Mouse (Mus musculus): Measurements from ENCODE around the gene Gm10283. TPM values are rescaled to one million over a fixed set of nuclear protein-coding genes. Genes with fewer than 3 reads are reported as not detected.
"Not testable (repeated sequence)": the region's sequence is repeated elsewhere in the genome, so short reads cannot be mapped to it uniquely, and the experiment has no call there.

The Gm10283 gene
- polyA plus RNA-seq (2015; fragmentation: Nextera tagmentation; extraction: Ambion mirVana), result not detected in 2 replicates

DNA sequence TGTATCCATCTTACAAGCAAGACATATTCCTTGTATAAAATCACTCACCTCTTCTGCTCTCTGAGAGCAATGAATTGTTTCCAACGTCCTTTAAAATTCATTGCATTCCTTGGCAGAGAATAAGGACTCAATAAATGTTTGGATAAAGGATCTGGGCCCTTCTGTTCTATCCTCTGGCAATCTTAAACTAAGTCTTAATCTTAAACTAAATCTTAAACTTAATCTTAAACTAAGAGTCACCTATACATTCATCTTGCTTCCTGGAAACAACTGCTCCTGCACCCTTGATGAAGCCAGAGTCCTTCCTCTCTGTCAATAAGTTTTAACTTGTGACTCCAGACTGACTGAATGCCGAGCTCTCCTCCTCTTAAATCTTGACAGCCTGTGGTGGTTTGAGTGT lies at the start of gene Gm10283:
Gm10283 (minus strand) TSS at position 101 of the 400 bp plus-strand sequence.
- no peak for ATAC-seq (replicated peaks; ENCODE audit: insufficient number of reproducible peaks, insufficient read depth, low FRiP score, low read depth)

GRCm38 (mm10) chr8:60534945-60535344 lies 31.9 kb upstream of the Gm10283 start:
- Histone ChIP-seq H3K9ac (no peak overlapping the region), H3K4me2 (no peak overlapping the region)

More for the DNA sequence above, at the start of gene Gm10283:
- Histone ChIP-seq H3K27me3 (no peaks in the 10 kb centered on the region), H3K9ac (no peak within 1 kb of the TSS), H3K9me3 (replicated peaks) (no peaks in the 10 kb centered on the region), H3K36me3 (no peaks in the 10 kb centered on the region), H3K27ac (no peak within 1 kb of the TSS), H3K4me1 (replicated peaks) (0 out of 2 replicates have a peak, but pooled peaks cover 3% of the 10 kb centered on the region), H3K4me2 (no peak within 1 kb of the TSS), H3K4me3 (no peak within 1 kb of the TSS)
- 37% methylated on average over 2 of the region's 2 CpGs for WGBS

GRCm38 (mm10) chr8:60518286-60518685 lies 15.3 kb upstream of the Gm10283 start:
- H3K36me3 ChIP-seq, result no peaks in the 10 kb centered on the region

More at GRCm38 (mm10) chr8:60534945-60535344, 31.9 kb upstream of the Gm10283 start:
- H3K4me3 ChIP-seq, result no peak overlapping the region
- H3K27ac ChIP-seq, result no peak overlapping the region
- no peaks in the 10 kb centered on the region for H3K27me3 ChIP-seq
- no peaks in the 10 kb centered on the region for H3K36me3 ChIP-seq
- 59% methylated on average over 2 of the region's 2 CpGs for WGBS
- ATAC-seq (replicated peaks; ENCODE audit: insufficient number of reproducible peaks, insufficient read depth, low FRiP score, low read depth), result no peak
- H3K9me3 ChIP-seq (replicated peaks), result no peaks in the 10 kb centered on the region
- no peaks in the 10 kb centered on the region for H3K4me1 ChIP-seq (replicated peaks)

DNA sequence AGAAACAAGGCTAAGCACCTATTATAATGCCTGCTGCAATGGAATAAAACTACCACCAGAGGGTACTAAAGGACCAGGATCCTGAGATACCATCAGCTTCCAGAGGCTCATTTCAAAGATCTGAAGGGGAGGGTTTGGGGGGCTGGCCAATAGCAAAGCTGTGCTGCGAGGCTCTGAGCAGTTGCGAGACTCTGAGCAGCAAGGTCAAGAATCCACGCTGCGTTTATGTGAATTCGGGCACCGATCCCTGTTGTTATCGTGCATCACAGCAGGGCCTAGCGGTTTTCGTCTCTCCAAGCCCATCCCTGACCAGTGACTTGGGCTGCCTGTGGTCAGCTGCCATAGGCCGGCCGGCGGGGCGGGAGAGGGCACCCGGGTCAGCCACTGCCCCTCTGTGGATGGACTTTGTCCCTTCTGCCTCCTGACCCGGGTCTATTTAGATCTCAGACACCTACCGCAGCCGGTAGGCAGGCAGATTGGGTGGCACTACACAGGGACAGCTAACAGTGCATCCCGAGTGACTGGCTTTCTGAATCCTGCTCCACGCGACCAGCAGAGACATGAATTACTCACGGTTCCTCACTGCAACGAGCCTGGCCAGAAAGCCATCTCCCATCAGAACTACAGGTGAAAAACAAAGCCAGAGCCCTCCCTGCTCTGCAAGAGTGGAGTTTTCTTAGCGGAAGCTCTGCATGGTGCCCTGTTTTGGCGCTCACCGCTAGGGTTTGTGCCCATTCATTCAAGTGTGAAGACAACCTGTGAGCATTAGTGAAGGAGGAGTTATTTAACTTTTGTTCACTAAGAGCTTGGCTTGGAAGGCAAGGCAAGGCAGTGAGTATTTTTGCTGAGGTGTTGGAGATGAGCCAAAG lies 2.9 kb upstream of the Gm10283 start, which contains the start of gene Aadat:
Aadat (plus strand) TSS at position 280 of the 869 bp plus-strand sequence.
- Histone ChIP-seq H3K27ac (no peak within 1 kb of the TSS), H3K4me3 (peak within 1 kb of the TSS; percentile 58), H3K4me2 (peak within 1 kb of the TSS; percentile 94), H3K4me1 (replicated peaks) (0 out of 2 replicates have a peak, but pooled peaks cover 3% of the 10 kb centered on the region), H3K36me3 (no peaks in the 10 kb centered on the region), H3K27me3 (no peaks in the 10 kb centered on the region), H3K9me3 (replicated peaks) (no peaks in the 10 kb centered on the region), H3K9ac (peak within 1 kb of the TSS; percentile 53)
- 1% methylated on average over 25 of the region's 25 CpGs for WGBS
- ATAC-seq (replicated peaks; ENCODE audit: insufficient number of reproducible peaks, insufficient read depth, low FRiP score, low read depth), result peak; percentile 79

More at GRCm38 (mm10) chr8:60518286-60518685, 15.3 kb upstream of the Gm10283 start:
- Histone ChIP-seq H3K4me2 (no peak overlapping the region), H3K9me3 (replicated peaks) (no peaks in the 10 kb centered on the region), H3K4me1 (replicated peaks) (no peaks in the 10 kb centered on the region), H3K27me3 (no peaks in the 10 kb centered on the region), H3K4me3 (no peak overlapping the region), H3K9ac (no peak overlapping the region), H3K27ac (no peak overlapping the region)
- ATAC-seq (replicated peaks; ENCODE audit: insufficient number of reproducible peaks, insufficient read depth, low FRiP score, low read depth), result no peak

- H3K27ac ChIP-seq; H3K4me3 ChIP-seq; H3K9me3 ChIP-seq (replicated peaks); H3K4me1 ChIP-seq (replicated peaks); ATAC-seq (replicated peaks; ENCODE audit: insufficient number of reproducible peaks, insufficient read depth, low FRiP score, low read depth); H3K9ac ChIP-seq; H3K4me2 ChIP-seq; H3K36me3 ChIP-seq; H3K27me3 ChIP-seq: not testable (repeated sequence)
- 65% methylated on average over 2 of the region's 2 CpGs for WGBS
These were observed 8.0 kb downstream of the Gm10283 start for GRCm38 (mm10) chr8:60495046-60495445.

- 85% methylated on average over 11 of the region's 11 CpGs for WGBS
- no peaks in the 10 kb centered on the region for H3K27me3 ChIP-seq
- H3K4me1 ChIP-seq (replicated peaks), result no peaks in the 10 kb centered on the region
- no peak overlapping the region for H3K9ac ChIP-seq
- H3K9me3 ChIP-seq (replicated peaks), result no peaks in the 10 kb centered on the region
- no peak overlapping the region for H3K4me2 ChIP-seq
- H3K36me3 ChIP-seq, result no peaks in the 10 kb centered on the region
- no peak overlapping the region for H3K4me3 ChIP-seq
- no peak for ATAC-seq (replicated peaks; ENCODE audit: insufficient number of reproducible peaks, insufficient read depth, low FRiP score, low read depth)
- H3K27ac ChIP-seq, result no peak overlapping the region
These were observed 8.4 kb downstream of the Gm10283 start for GRCm38 (mm10) chr8:60494606-60495005.

- 0 out of 2 replicates have a peak overlapping the region, but pooled peaks have one; percentile 6 for H3K27ac ChIP-seq
- ATAC-seq (replicated peaks; ENCODE audit: insufficient number of reproducible peaks, insufficient read depth, low FRiP score, low read depth), result peak; percentile 67; the same call in 1 of the 2 replicates
- no peak overlapping the region for H3K9ac ChIP-seq
- H3K4me2 ChIP-seq, result no peak overlapping the region
- no peak overlapping the region for H3K4me3 ChIP-seq
- no peaks in the 10 kb centered on the region for H3K27me3 ChIP-seq
- H3K9me3 ChIP-seq (replicated peaks), result no peaks in the 10 kb centered on the region
- H3K36me3 ChIP-seq, result no peaks in the 10 kb centered on the region
- H3K4me1 ChIP-seq (replicated peaks), result no peaks in the 10 kb centered on the region
- 36% methylated on average over 3 of the region's 3 CpGs for WGBS
These were observed 10.5 kb downstream of the Gm10283 start for GRCm38 (mm10) chr8:60492471-60492870.

DNA sequence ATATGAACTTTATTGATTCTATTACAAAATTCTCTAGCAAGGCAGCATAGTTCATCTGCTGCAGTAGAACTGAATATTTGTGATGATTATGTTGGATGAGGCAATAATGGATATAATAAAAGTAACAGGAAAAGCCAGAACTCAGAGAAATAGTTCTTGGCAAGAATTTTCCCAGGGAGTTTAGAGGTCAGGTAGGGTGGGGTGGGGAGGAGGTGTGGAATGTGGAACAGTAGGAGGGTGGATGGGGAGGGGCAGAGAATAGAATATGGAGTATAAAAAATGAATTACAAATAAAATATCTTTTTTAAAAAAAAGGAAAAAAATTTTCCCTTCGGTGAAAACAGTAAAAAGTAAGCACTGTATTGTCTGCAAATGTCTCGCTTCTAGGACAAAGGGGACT lies 11.1 kb downstream of the Gm10283 start:
- H3K4me2 ChIP-seq, result no peak overlapping the region
- H3K4me3 ChIP-seq, result no peak overlapping the region
- no peak for ATAC-seq (replicated peaks; ENCODE audit: insufficient number of reproducible peaks, insufficient read depth, low FRiP score, low read depth)
- H3K9ac ChIP-seq, result no peak overlapping the region
- H3K27ac ChIP-seq, result 0 out of 2 replicates have a peak overlapping the region, but pooled peaks have one; percentile 6
- H3K27me3 ChIP-seq, result no peaks in the 10 kb centered on the region
- H3K36me3 ChIP-seq, result no peaks in the 10 kb centered on the region
- H3K4me1 ChIP-seq (replicated peaks), result no peaks in the 10 kb centered on the region
- WGBS, result 91% methylated on average over 2 of the region's 2 CpGs
- H3K9me3 ChIP-seq (replicated peaks), result no peaks in the 10 kb centered on the region

DNA sequence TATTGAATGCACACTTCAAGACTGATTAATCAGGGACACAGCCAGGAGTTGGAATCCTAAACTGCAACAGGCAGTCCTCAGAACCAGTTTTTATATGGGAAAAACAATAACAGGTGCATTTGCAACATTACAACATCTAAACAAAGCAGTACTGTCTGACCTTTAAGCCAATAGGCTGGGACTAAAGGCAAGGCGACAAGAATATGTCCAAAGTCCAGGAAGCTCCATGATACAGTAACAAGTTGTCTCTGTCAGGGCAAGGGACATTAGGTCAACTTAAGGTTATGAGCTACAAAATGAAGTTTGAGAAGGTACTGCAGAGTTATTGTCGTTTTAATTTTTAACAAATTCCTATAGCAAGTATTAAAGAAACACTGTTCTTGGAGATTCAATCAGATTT lies 12.9 kb downstream of the Gm10283 start:
- Histone ChIP-seq H3K27ac (no peak overlapping the region), H3K36me3 (no peaks in the 10 kb centered on the region), H3K4me2 (no peak overlapping the region), H3K4me3 (no peak overlapping the region), H3K4me1 (replicated peaks) (no peaks in the 10 kb centered on the region), H3K9me3 (replicated peaks) (no peaks in the 10 kb centered on the region), H3K27me3 (no peaks in the 10 kb centered on the region), H3K9ac (no peak overlapping the region)
- 72% methylated on average over 2 of the region's 2 CpGs for WGBS
- ATAC-seq (replicated peaks; ENCODE audit: insufficient number of reproducible peaks, insufficient read depth, low FRiP score, low read depth), result no peak

DNA sequence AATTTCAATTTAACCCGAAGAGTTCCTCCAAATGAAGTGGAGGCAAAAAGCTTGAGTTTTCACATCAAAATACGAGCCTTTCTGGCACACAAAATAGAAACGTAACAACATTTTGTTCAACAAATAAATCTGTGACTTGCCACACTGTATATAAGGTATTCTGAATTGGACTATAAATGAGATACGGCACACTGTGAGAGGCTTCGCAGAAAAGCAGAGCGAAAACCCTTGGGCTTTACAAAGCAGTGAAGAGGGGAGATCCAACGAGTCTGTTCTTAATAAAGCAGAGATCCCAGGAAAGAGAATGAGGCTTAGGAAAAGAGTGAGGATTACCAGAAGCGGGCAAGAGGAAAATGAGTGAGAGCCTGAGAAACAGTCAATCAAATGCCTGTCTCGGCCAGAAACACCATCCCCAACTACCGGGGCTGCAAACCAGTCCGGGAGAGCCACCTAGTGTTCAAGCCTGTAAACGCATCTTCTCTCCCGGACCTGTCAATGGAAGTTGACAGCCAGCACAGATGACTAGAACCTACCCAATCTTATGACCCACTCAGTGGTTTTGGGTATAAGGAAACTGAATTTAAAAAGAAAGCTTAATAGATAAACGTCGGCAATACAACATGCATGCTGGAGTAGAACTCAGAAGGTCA lies 36.2 kb downstream of the Gm10283 start:
- ATAC-seq (replicated peaks; ENCODE audit: insufficient number of reproducible peaks, insufficient read depth, low FRiP score, low read depth), result no peak
- H3K27me3 ChIP-seq, result no peaks in the 10 kb centered on the region
- H3K4me1 ChIP-seq (replicated peaks), result no peaks in the 10 kb centered on the region
- no peak overlapping the region for H3K4me2 ChIP-seq
- H3K4me3 ChIP-seq, result no peak overlapping the region
- H3K9ac ChIP-seq, result no peak overlapping the region
- WGBS, result 35% methylated on average over 15 of the region's 15 CpGs
- no peak overlapping the region for H3K27ac ChIP-seq
- no peaks in the 10 kb centered on the region for H3K9me3 ChIP-seq (replicated peaks)
- H3K36me3 ChIP-seq, result no peaks in the 10 kb centered on the region

- Histone ChIP-seq H3K27ac (no peak overlapping the region), H3K9ac (no peak overlapping the region), H3K27me3 (no peaks in the 10 kb centered on the region), H3K4me2 (no peak overlapping the region), H3K36me3 (no peaks in the 10 kb centered on the region), H3K9me3 (replicated peaks) (no peaks in the 10 kb centered on the region), H3K4me1 (replicated peaks) (no peaks in the 10 kb centered on the region), H3K4me3 (no peak overlapping the region)
- 67% methylated on average over 2 of the region's 2 CpGs for WGBS
- ATAC-seq (replicated peaks; ENCODE audit: insufficient number of reproducible peaks, insufficient read depth, low FRiP score, low read depth), result no peak
These were observed 53.7 kb downstream of the Gm10283 start for GRCm38 (mm10) chr8:60449296-60449695.
